Comparison of ENCODE assay signal across 15 mouse cellular contexts in genomic region chr16:51521317-51522092, GRCm38 (mm10).
DNase-seq lines count a peak whose midpoint lies in the region; ATAC-seq and TF ChIP-seq lines count a peak whose summit lies in the region.
"Had no signal": no experiment of that assay in that cellular context is flagged by ENCODE, and none has a peak within 500 bp of the region (broad histone marks: within the 10 kb centered on the region; RNA-seq: fewer than 3 reads in every experiment).

No protein-coding gene starts in this region.

- no peak overlapping the region for H3K4me2 ChIP-seq in hindbrain, embryonic 11.5 days (replicated peaks; ENCODE audit: low read depth, low read length)
- no peak overlapping the region for H3K4me2 ChIP-seq in midbrain, embryonic 11.5 days
- H3K4me2 ChIP-seq: heart, embryonic 12.5 days had no signal

- no peaks in the 10 kb centered on the region for H3K36me3 ChIP-seq in hindbrain, embryonic 11.5 days (ENCODE audit: control insufficient read depth, insufficient read depth, low read length)
- no peaks in the 10 kb centered on the region for H3K36me3 ChIP-seq in midbrain, embryonic 11.5 days (ENCODE audit: control insufficient read depth, insufficient read depth, low read length)
- H3K36me3 ChIP-seq: heart, embryonic 12.5 days had no signal

- intact Hi-C loops in left cerebral cortex, adult 2 months (cut with DNase I), result no loop called here

- no peak for TF ChIP-seq CTCF in left cerebral cortex, adult 2 months (IDR thresholded peaks at IDR 0.05)

- no peak overlapping the region for H3K4me3 ChIP-seq in hindbrain, embryonic 11.5 days (ENCODE audit: low read depth, low read length)
- H3K4me3 ChIP-seq in midbrain, embryonic 11.5 days (ENCODE audit: low read depth, low read length), result no peak overlapping the region
- no peak overlapping the region for H3K4me3 ChIP-seq in left cerebral cortex, adult 2 months
- H3K4me3 ChIP-seq: heart, embryonic 12.5 days; myocyte had no signal

- peak; percentile 6 for DNase-seq in Muller cell, postnatal 12 days (ENCODE audit: inconsistent ontology term)
- DNase-seq in embryo, embryonic 9.5 days (ENCODE audit: extremely low spot score), result peak; percentile 28
- DNase-seq in hindbrain, embryonic 11.5 days (ENCODE audit: low spot score), result peak; percentile 49
- peak; percentile 76 for DNase-seq in midbrain, embryonic 11.5 days (ENCODE audit: low spot score, missing footprints)
- no peak for DNase-seq in right cerebral cortex, postnatal 14 days
- no peak for DNase-seq in ovary, postnatal 36 days (ENCODE audit: low spot score)
- DNase-seq in left cerebral cortex, adult 2 months (ENCODE audit: extremely low spot score in 1 of 2, low spot score in 2 of 2), result no peak
- DNase-seq in MN1 (ENCODE audit: low spot score), result no peak
- DNase-seq: cerebellum, adult 9-11 months; layer of hippocampus, postnatal 36 days; thymus, adult 18-20 months had no signal

- H3K27ac ChIP-seq in hindbrain, embryonic 11.5 days (ENCODE audit: low read depth, low read length), result peak overlapping the region; percentile 24
- peak overlapping the region; percentile 48 for H3K27ac ChIP-seq in midbrain, embryonic 11.5 days (ENCODE audit: low read depth, low read length)
- no peak overlapping the region for H3K27ac ChIP-seq in left cerebral cortex, adult 2 months

- H3K27me3 ChIP-seq in hindbrain, embryonic 11.5 days (ENCODE audit: control insufficient read depth, insufficient read depth, low read length), result no peaks in the 10 kb centered on the region
- H3K27me3 ChIP-seq in midbrain, embryonic 11.5 days (ENCODE audit: control insufficient read depth, insufficient read depth, low read length), result no peaks in the 10 kb centered on the region
- H3K27me3 ChIP-seq: CH12.LX; heart, embryonic 12.5 days had no signal

- no peaks in the 10 kb centered on the region for H3K9me3 ChIP-seq in hindbrain, embryonic 11.5 days (ENCODE audit: control insufficient read depth, low read length)
- no peaks in the 10 kb centered on the region for H3K9me3 ChIP-seq in midbrain, embryonic 11.5 days (ENCODE audit: control insufficient read depth, low read length)
- H3K9me3 ChIP-seq: heart, embryonic 12.5 days had no signal

- ATAC-seq in hindbrain, embryonic 11.5 days (ENCODE audit: low FRiP score), result peak; percentile 72
- peak; percentile 83 for ATAC-seq in midbrain, embryonic 11.5 days (ENCODE audit: low FRiP score)
- ATAC-seq: intestine, postnatal 0 days had no signal

- no peak overlapping the region for H3K9ac ChIP-seq in hindbrain, embryonic 11.5 days (ENCODE audit: low read depth, low read length)
- no peak overlapping the region for H3K9ac ChIP-seq in midbrain, embryonic 11.5 days (ENCODE audit: low read length)
- H3K9ac ChIP-seq: heart, embryonic 12.5 days had no signal

- 62% methylated on average over 13 of the region's 13 CpGs for WGBS in hindbrain, embryonic 11.5 days
- 73% methylated on average over 13 of the region's 13 CpGs for WGBS in midbrain, embryonic 11.5 days

- H3K4me1 ChIP-seq in hindbrain, embryonic 11.5 days (replicated peaks; ENCODE audit: control insufficient read depth, insufficient read depth, low read length), result no peaks in the 10 kb centered on the region
- H3K4me1 ChIP-seq in midbrain, embryonic 11.5 days (ENCODE audit: control insufficient read depth, insufficient read depth, low read length), result no peaks in the 10 kb centered on the region
- H3K4me1 ChIP-seq: heart, embryonic 12.5 days had no signal

Comparison
In these comparisons a context has a peak if more than half of its experiments do, and no peak if none do; other contexts are left out.
1. DNase-seq: peak in Muller cell, postnatal 12 days (single experiment), embryo, embryonic 9.5 days (single experiment), hindbrain, embryonic 11.5 days (single experiment) and midbrain, embryonic 11.5 days (single experiment); none in right cerebral cortex, postnatal 14 days (single experiment), ovary, postnatal 36 days (single experiment), left cerebral cortex, adult 2 months (0 of 2) and MN1 (single experiment).